Mouse (Mus musculus) erythroblast, embryonic 14.5 days (primary cell): ENCODE results near the gene Slc6a11. TPM values are rescaled to one million over a fixed set of nuclear protein-coding genes. Genes with fewer than 3 reads are reported as not detected.

Experiments used
- H3K27me3 ChIP-seq: 2 replicates; pipeline ENCODE4 v1.6.1; 2012; ENCODE audit warnings: inconsistent platforms; ENCODE audit not compliant: control insufficient read depth
- H3K36me3 ChIP-seq: 2 replicates; pipeline ENCODE4 v1.6.1; 2012; ENCODE audit warnings: mild to moderate bottlenecking, inconsistent platforms; ENCODE audit not compliant: control insufficient read depth
- H3K4me1 ChIP-seq: 2 replicates; pipeline ENCODE4 v1.6.1; 2012; ENCODE audit warnings: inconsistent platforms; ENCODE audit not compliant: control insufficient read depth
- H3K4me3 ChIP-seq: replicated peaks from 2 replicates; pipeline ENCODE3; 2012; ENCODE audit warnings: moderate library complexity, mild to moderate bottlenecking, inconsistent platforms
- H3K9me3 ChIP-seq: 2 replicates; pipeline ENCODE4 v1.6.1; 2012; ENCODE audit warnings: low read length, inconsistent platforms, mixed read lengths; ENCODE audit not compliant: control insufficient read depth
- GATA1 ChIP-seq: IDR thresholded peaks from 2 replicates; pipeline ENCODE4 v1.6.1; 2012; ENCODE audit warnings: low read length, inconsistent platforms, mixed read lengths
- TAL1 ChIP-seq: IDR thresholded peaks from 3 replicates; pipeline ENCODE4 v1.6.1; 2012; ENCODE audit warnings: low read length, inconsistent platforms, mixed read lengths
- polyA plus RNA-seq: library from polyadenylated mRNA; stranded (reverse); fragments of >175 nt; gene quantifications from 2 replicates; pipeline ENCODE4 v1.2.3, GENCODE M21; 2012

The Slc6a11 gene
- polyA plus RNA-seq, 1 experiment: not detected

DNA sequence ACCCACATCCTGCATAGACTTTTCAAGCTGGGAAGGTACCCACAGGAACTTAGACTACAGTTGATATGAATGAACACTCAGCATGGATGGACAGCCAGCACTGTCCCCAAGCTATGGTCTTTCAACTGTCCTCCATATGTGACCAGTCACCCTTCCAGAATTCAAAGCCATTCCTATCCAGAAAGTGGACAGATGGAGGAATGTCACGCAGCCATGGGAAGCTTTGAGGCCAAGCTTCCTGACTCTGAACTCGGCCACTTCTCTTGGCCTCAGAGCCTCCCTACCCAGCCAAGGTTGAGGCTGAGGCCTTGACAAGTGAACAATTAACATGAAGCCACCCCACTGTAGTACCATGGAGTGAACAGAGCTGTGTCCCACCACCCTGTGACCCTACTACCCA is 138.5 kb downstream of the Slc6a11 start:
- no peaks in the 10 kb centered on the region for H3K4me1 ChIP-seq
- no peak overlapping the region for H3K4me3 ChIP-seq
- no peak for TF ChIP-seq TAL1
- TF ChIP-seq GATA1: no peak
- no peaks in the 10 kb centered on the region for H3K36me3 ChIP-seq
- H3K27me3 ChIP-seq: no peaks in the 10 kb centered on the region
- H3K9me3 ChIP-seq: no peaks in the 10 kb centered on the region

- H3K27me3 ChIP-seq: no peaks in the 10 kb centered on the region
- no peaks in the 10 kb centered on the region for H3K36me3 ChIP-seq
- H3K4me3 ChIP-seq: no peak overlapping the region
- TF ChIP-seq GATA1: no peak
- no peaks in the 10 kb centered on the region for H3K9me3 ChIP-seq
- H3K4me1 ChIP-seq: no peaks in the 10 kb centered on the region
Observed at GRCm38 (mm10) chr6:114270799-114271198, 139.8 kb downstream of the Slc6a11 start.

GRCm38 (mm10) chr6:114272279-114272678 is 141.2 kb downstream of the Slc6a11 start:
- Histone ChIP-seq H3K27me3 (no peaks in the 10 kb centered on the region), H3K36me3 (no peaks in the 10 kb centered on the region), H3K9me3 (no peaks in the 10 kb centered on the region), H3K4me3 (no peak overlapping the region), H3K4me1 (no peaks in the 10 kb centered on the region)
- no peak for TF ChIP-seq GATA1
- no peak for TF ChIP-seq TAL1

DNA sequence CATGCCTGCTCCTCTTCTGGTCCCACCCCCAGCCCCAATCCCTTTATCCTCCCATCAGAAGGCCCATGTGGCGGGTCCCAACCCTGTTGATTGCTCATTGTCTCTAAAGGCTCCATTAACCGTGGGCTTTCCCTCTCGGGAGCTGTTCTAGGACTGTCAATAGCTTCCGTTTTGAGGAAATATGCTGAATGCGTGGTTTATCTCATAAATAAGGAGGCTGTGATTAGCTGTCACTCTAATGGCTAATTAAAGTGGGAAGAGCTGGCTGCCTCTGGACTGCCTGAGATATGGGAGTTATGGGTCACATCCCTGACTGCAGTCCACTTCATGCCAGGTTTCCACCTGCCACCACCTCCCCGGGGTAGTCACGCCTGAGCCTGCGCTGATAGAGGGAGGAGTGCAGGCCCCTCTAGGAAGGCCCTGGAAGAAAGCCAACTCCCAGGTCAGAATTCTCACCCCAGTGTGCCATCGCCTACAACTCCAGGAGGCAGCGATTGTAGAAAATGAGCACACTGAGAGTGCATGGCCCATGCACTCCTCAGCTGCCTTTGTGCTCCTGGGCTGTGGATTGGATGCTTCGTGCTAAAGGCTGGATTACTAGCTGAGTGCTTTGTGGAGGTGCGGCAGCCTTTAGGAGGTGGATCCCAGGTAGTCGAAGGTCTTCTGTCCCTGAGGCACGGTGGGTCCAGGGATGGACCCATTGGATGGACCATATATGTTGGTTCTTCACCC is 143.1 kb downstream of the Slc6a11 start:
- H3K4me1 ChIP-seq: no peaks in the 10 kb centered on the region
- no peaks in the 10 kb centered on the region for H3K27me3 ChIP-seq
- H3K4me3 ChIP-seq: no peak overlapping the region
- no peak for TF ChIP-seq GATA1
- TF ChIP-seq TAL1: no peak
- H3K9me3 ChIP-seq: no peaks in the 10 kb centered on the region
- H3K36me3 ChIP-seq: no peaks in the 10 kb centered on the region

- no peaks in the 10 kb centered on the region for H3K36me3 ChIP-seq
- no peaks in the 10 kb centered on the region for H3K27me3 ChIP-seq
- H3K4me3 ChIP-seq: no peak overlapping the region
- no peaks in the 10 kb centered on the region for H3K4me1 ChIP-seq
- H3K9me3 ChIP-seq: no peaks in the 10 kb centered on the region
- TF ChIP-seq TAL1: no peak
- no peak for TF ChIP-seq GATA1
Observed at GRCm38 (mm10) chr6:114275800-114276199, 144.8 kb downstream of the Slc6a11 start.

GRCm38 (mm10) chr6:114282469-114283277 is 151.6 kb downstream of the Slc6a11 start, which contains the start of gene Slc6a1:
Gene Slc6a1 (plus strand): TSS chr6:114282635.
- Histone ChIP-seq H3K4me1 (no peaks in the 10 kb centered on the region), H3K4me3 (no peak within 1 kb of the TSS), H3K9me3 (no peaks in the 10 kb centered on the region), H3K27me3 (peaks cover 40% of the 10 kb centered on the region), H3K36me3 (no peaks in the 10 kb centered on the region)
- TF ChIP-seq TAL1: no peak
- no peak for TF ChIP-seq GATA1

GRCm38 (mm10) chr6:114283278-114283770 is 152.3 kb downstream of the Slc6a11 start:
- peaks cover 40% of the 10 kb centered on the region for H3K27me3 ChIP-seq
- no peak for TF ChIP-seq GATA1
- no peak for TF ChIP-seq TAL1

GRCm38 (mm10) chr6:114283927-114284703 is 153.1 kb downstream of the Slc6a11 start:
- TF ChIP-seq GATA1 (no peak), TAL1 (no peak)
- H3K27me3 ChIP-seq: peaks cover 40% of the 10 kb centered on the region
- H3K9me3 ChIP-seq: no peaks in the 10 kb centered on the region
- H3K36me3 ChIP-seq: no peaks in the 10 kb centered on the region
- H3K4me1 ChIP-seq: no peaks in the 10 kb centered on the region
- no peak overlapping the region for H3K4me3 ChIP-seq

More at GRCm38 (mm10) chr6:114283278-114283770, 152.3 kb downstream of the Slc6a11 start:
- H3K36me3 ChIP-seq: no peaks in the 10 kb centered on the region
- H3K4me1 ChIP-seq: no peaks in the 10 kb centered on the region
- no peaks in the 10 kb centered on the region for H3K9me3 ChIP-seq
- H3K4me3 ChIP-seq: no peak overlapping the region
